Mouse (Mus musculus): ENCODE data around the gene Gm27235.

- no peak for TF ChIP-seq CTCF (IDR thresholded peaks at IDR 0.05; ENCODE audit: low read depth)
- TF ChIP-seq EP300 (optimal IDR thresholded peaks at IDR 0.05): no peak
These were observed 33.1 kb downstream of the Gm27235 start for GRCm38 (mm10) chr9:35756843-35757242.

Measured in stomach, postnatal 0 days (tissue).